Mouse (Mus musculus) limb, embryonic 10.5 days (tissue): ENCODE measurements around the gene Tmem217. TPM values are rescaled to one million over a fixed set of nuclear protein-coding genes. Genes with fewer than 3 reads are reported as not detected.
"Not testable (repeated sequence)": the region's sequence is repeated elsewhere in the genome, so short reads cannot be mapped to it uniquely, and the experiment has no call there.

ENCODE experiments used
- DNase-seq: peaks from one replicate; pipeline ENCODE4 v3.0.0-alpha.2; 2017; ENCODE audit warnings: low spot score
- H3K27ac ChIP-seq: fragments of 300-500 bp; sonication (generic); 2 replicates; pipeline ENCODE4 v1.5.1; 2016; ENCODE audit warnings: mild to moderate bottlenecking
- H3K27me3 ChIP-seq: fragments of 300-500 bp; sonication (generic); 2 replicates; pipeline ENCODE4 v1.6.1; 2016; ENCODE audit warnings: low read depth, mild to moderate bottlenecking; ENCODE audit not compliant: poor library complexity, severe bottlenecking
- H3K36me3 ChIP-seq: fragments of 300-500 bp; sonication (generic); 2 replicates; pipeline ENCODE4 v1.6.1; 2016; ENCODE audit warnings: mild to moderate bottlenecking, moderate library complexity
- H3K4me1 ChIP-seq: fragments of 300-500 bp; sonication (generic); 2 replicates; pipeline ENCODE4 v1.6.1; 2016
- H3K4me3 ChIP-seq: fragments of 300-500 bp; sonication (generic); 2 replicates; pipeline ENCODE4 v1.5.1; 2016; ENCODE audit warnings: mild to moderate bottlenecking, moderate library complexity
- H3K9me3 ChIP-seq: fragments of 300-500 bp; sonication (generic); replicated peaks from 2 replicates; pipeline ENCODE4 v1.6.1; 2016; ENCODE audit warnings: mild to moderate bottlenecking
- WGBS: fragments of 180-500 bp; shearing (Covaris S2); methylation state at CpG from one replicate; pipeline ENCODE4 v1.1.7; 2016; 5-methylcytosine and 5-hydroxymethylcytosine counted together
- polyA plus RNA-seq: library from polyadenylated mRNA; unstranded; fragments of >200 nt; fragmentation: Nextera tagmentation; extraction: Ambion mirVana; gene quantifications from 2 replicates; pipeline ENCODE4 v1.2.1, GENCODE M21; 2016

The Tmem217 gene
- polyA plus RNA-seq, 1 experiment from 2014 or later = 0.90 TPM

- H3K9me3 ChIP-seq = no peaks in the 10 kb centered on the region
- no peak overlapping the region for H3K4me3 ChIP-seq
- H3K27me3 ChIP-seq = no peaks in the 10 kb centered on the region
- no peaks in the 10 kb centered on the region for H3K36me3 ChIP-seq
- no peak overlapping the region for H3K27ac ChIP-seq
- no peaks in the 10 kb centered on the region for H3K4me1 ChIP-seq
- no peak for DNase-seq
- 87% methylated on average over 19 of the region's 19 CpGs for WGBS
Measured at GRCm38 (mm10) chr17:29542831-29543690, 9.1 kb downstream of the Tmem217 start.

- Histone ChIP-seq H3K4me1 (no peaks in the 10 kb centered on the region), H3K9me3 (no peaks in the 10 kb centered on the region), H3K4me3 (no peak overlapping the region), H3K27ac (no peak overlapping the region), H3K36me3 (no peaks in the 10 kb centered on the region), H3K27me3 (no peaks in the 10 kb centered on the region)
- 85% methylated on average over 14 of the region's 14 CpGs for WGBS
- no peak for DNase-seq
Measured at GRCm38 (mm10) chr17:29541419-29541818, 10.8 kb downstream of the Tmem217 start.

- no peak for DNase-seq
- Histone ChIP-seq H3K27ac (no peak overlapping the region), H3K9me3 (no peaks in the 10 kb centered on the region), H3K36me3 (no peaks in the 10 kb centered on the region), H3K4me1 (no peaks in the 10 kb centered on the region), H3K4me3 (no peak overlapping the region), H3K27me3 (no peaks in the 10 kb centered on the region)
- WGBS = 92% methylated on average over 8 of the region's 8 CpGs
Measured at GRCm38 (mm10) chr17:29540426-29540825, 11.8 kb downstream of the Tmem217 start.

GRCm38 (mm10) chr17:29533866-29534265 is 18.3 kb downstream of the Tmem217 start:
- Histone ChIP-seq H3K27ac (no peak overlapping the region), H3K36me3 (no peaks in the 10 kb centered on the region), H3K4me1 (no peaks in the 10 kb centered on the region), H3K4me3 (no peak overlapping the region), H3K9me3 (no peaks in the 10 kb centered on the region), H3K27me3 (no peaks in the 10 kb centered on the region)
- no peak for DNase-seq
- WGBS = 90% methylated on average over 11 of the region's 11 CpGs

GRCm38 (mm10) chr17:29531757-29532384 is 20.3 kb downstream of the Tmem217 start:
- WGBS = 89% methylated on average over 10 of the region's 10 CpGs

GRCm38 (mm10) chr17:29531278-29531677 is 20.9 kb downstream of the Tmem217 start:
- no peak for DNase-seq
- WGBS = 79% methylated on average over 9 of the region's 9 CpGs
- no peak overlapping the region for H3K27ac ChIP-seq
- H3K4me3 ChIP-seq = no peak overlapping the region
- no peaks in the 10 kb centered on the region for H3K27me3 ChIP-seq
- H3K36me3 ChIP-seq = no peaks in the 10 kb centered on the region
- H3K9me3 ChIP-seq = no peaks in the 10 kb centered on the region
- no peaks in the 10 kb centered on the region for H3K4me1 ChIP-seq

More at GRCm38 (mm10) chr17:29531757-29532384, 20.3 kb downstream of the Tmem217 start:
- no peak overlapping the region for H3K4me3 ChIP-seq
- H3K27ac ChIP-seq = no peak overlapping the region
- H3K9me3 ChIP-seq = no peaks in the 10 kb centered on the region
- no peaks in the 10 kb centered on the region for H3K4me1 ChIP-seq
- H3K36me3 ChIP-seq = no peaks in the 10 kb centered on the region
- no peaks in the 10 kb centered on the region for H3K27me3 ChIP-seq
- DNase-seq = no peak

GRCm38 (mm10) chr17:29530508-29530907 is 21.7 kb downstream of the Tmem217 start:
- H3K4me1 ChIP-seq = no peaks in the 10 kb centered on the region
- H3K27me3 ChIP-seq = no peaks in the 10 kb centered on the region
- H3K9me3 ChIP-seq = no peaks in the 10 kb centered on the region
- H3K36me3 ChIP-seq = no peaks in the 10 kb centered on the region
- no peak for DNase-seq
- WGBS = 83% methylated on average over 6 of the region's 6 CpGs
- no peak overlapping the region for H3K4me3 ChIP-seq
- H3K27ac ChIP-seq = no peak overlapping the region

- 93% methylated on average over 8 of the region's 8 CpGs for WGBS
- no peaks in the 10 kb centered on the region for H3K9me3 ChIP-seq
- no peak for DNase-seq
- H3K4me1 ChIP-seq = no peaks in the 10 kb centered on the region
- no peak overlapping the region for H3K27ac ChIP-seq
- no peaks in the 10 kb centered on the region for H3K36me3 ChIP-seq
- no peak overlapping the region for H3K4me3 ChIP-seq
- H3K27me3 ChIP-seq = no peaks in the 10 kb centered on the region
Measured at GRCm38 (mm10) chr17:29528568-29529187, 23.5 kb downstream of the Tmem217 start.

GRCm38 (mm10) chr17:29525613-29526012 is 26.6 kb downstream of the Tmem217 start:
- Histone ChIP-seq H3K36me3 (no peaks in the 10 kb centered on the region), H3K27ac (no peak overlapping the region), H3K27me3 (no peaks in the 10 kb centered on the region), H3K4me3 (no peak overlapping the region), H3K9me3 (no peaks in the 10 kb centered on the region), H3K4me1 (no peaks in the 10 kb centered on the region)
- WGBS = 74% methylated on average over 2 of the region's 2 CpGs
- DNase-seq = no peak

GRCm38 (mm10) chr17:29519731-29520130 is 32.5 kb downstream of the Tmem217 start:
- no peak for DNase-seq
- WGBS = 78% methylated on average over 8 of the region's 8 CpGs
- no peaks in the 10 kb centered on the region for H3K27me3 ChIP-seq
- no peaks in the 10 kb centered on the region for H3K9me3 ChIP-seq
- no peak overlapping the region for H3K4me3 ChIP-seq
- H3K4me1 ChIP-seq = no peaks in the 10 kb centered on the region
- H3K27ac ChIP-seq = no peak overlapping the region
- no peaks in the 10 kb centered on the region for H3K36me3 ChIP-seq

- DNase-seq, H3K4me1 ChIP-seq, H3K4me3 ChIP-seq, H3K27me3 ChIP-seq, H3K27ac ChIP-seq, H3K9me3 ChIP-seq, H3K36me3 ChIP-seq: not testable (repeated sequence)
- WGBS = 93% methylated on average over 5 of the region's 5 CpGs
Measured at GRCm38 (mm10) chr17:29518665-29519064, 33.5 kb downstream of the Tmem217 start.

GRCm38 (mm10) chr17:29514435-29514834 is 37.8 kb downstream of the Tmem217 start:
- H3K27ac ChIP-seq = no peak overlapping the region
- WGBS = 5% methylated on average over 11 of the region's 11 CpGs
- peak; percentile 83 for DNase-seq

More at GRCm38 (mm10) chr17:29514435-29514834, 37.8 kb downstream of the Tmem217 start:
- H3K4me3 ChIP-seq = no peak overlapping the region
- peaks cover 10% of the 10 kb centered on the region; the same call in 1 of the 2 replicates for H3K4me1 ChIP-seq
- H3K36me3 ChIP-seq = no peaks in the 10 kb centered on the region
- H3K9me3 ChIP-seq = no peaks in the 10 kb centered on the region
- no peaks in the 10 kb centered on the region for H3K27me3 ChIP-seq
